Mouse (Mus musculus): ENCODE data around the gene Ticam1. TPM values are rescaled to one million over a fixed set of nuclear protein-coding genes. Genes with fewer than 3 reads are reported as not detected.

Ticam1 gene
- 2.4 and 2.8 TPM in 2 replicates for total RNA-seq (2012; rRNA removed)

DNA sequence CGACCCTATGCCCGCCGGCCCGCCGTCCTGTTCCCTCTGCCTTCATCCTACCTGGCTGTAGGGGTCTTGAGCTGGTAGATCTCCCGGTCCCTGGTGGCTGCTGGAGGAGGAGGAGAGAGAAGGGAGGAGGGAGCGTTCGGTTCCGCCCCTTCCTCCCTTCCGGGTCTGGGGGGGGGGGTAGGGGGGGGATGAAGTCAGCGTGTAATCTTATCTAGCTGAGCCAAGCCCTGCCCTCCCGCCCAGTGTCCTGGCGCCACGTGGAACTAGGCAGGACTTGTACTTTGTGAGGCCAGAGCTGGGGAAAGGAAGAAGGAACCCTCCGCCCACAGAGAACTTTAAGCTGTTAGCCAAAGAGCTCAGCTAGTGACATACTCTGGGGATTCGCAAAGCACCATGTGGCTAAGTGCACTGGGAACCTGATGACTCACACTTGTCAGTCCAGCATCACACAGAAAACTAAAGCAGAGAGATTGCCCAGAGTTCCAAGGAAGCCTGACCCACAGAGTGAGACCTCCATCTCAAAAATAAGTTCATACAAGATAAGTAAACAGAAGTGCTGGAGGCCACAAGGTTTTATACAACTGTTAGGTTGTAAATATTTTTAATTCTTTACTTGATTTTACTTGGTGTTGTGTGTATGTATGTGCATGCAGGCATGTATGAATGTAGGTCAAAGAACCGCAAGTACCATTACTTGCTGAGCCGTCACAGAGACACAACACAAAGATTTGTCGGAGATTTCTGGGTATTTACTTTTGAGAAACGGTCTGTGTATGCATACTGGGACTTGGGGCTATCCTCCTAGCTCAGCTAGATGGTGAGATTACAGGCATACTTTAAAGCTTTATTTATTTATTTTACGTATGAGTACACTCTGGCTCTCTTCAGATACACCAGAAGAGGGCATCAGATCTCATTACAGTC is at the start of gene Ticam1:
Ticam1 (minus strand) TSS at position 144 of the 924 bp plus-strand sequence.
- Histone ChIP-seq H3K9ac (ENCODE audit: insufficient read depth, low read depth, low read length, poor library complexity, severe bottlenecking) (peak within 1 kb of the TSS; percentile 78), H3K4me1 (ENCODE audit: control insufficient read depth in 2 of 2, insufficient read depth in 2 of 2, low read length in 2 of 2, poor library complexity in 1 of 2) (peaks cover 8 to 11% of the 10 kb centered on the region in 2 experiments; a peak in 3 of 4 replicates), H3K36me3 (ENCODE audit: control insufficient read depth, insufficient read depth, low read length, poor library complexity, severe bottlenecking) (peaks cover 20% of the 10 kb centered on the region), H3K4me3 (ENCODE audit: insufficient read depth in 1 of 2, low read depth in 1 of 2, low read length in 2 of 2, poor library complexity in 1 of 2, severe bottlenecking in 1 of 2) (peak within 1 kb of the TSS; percentile 73 to 82), H3K27ac (ENCODE audit: insufficient read depth, low read depth, low read length, poor library complexity, severe bottlenecking) (peak within 1 kb of the TSS; percentile 52), H3K9me3 (ENCODE audit: control insufficient read depth, insufficient read depth, low read depth, low read length) (no peaks in the 10 kb centered on the region)
- in situ Hi-C loops (cut with MboI; ENCODE audit: low sequenced_read_pairs in 2 of 2, unreplicated experiment in 2 of 2) = no loop called here
- TF ChIP-seq CHD2 (IDR thresholded peaks at IDR 0.05; ENCODE audit: low read depth, low read length) = no peak
- TF ChIP-seq ZNF384 (IDR thresholded peaks at IDR 0.05; ENCODE audit: low read depth, low read length) = no peak
- TF ChIP-seq ZC3H11A (IDR thresholded peaks at IDR 0.05; ENCODE audit: borderline replicate concordance, low read depth, low read length) = no peak
- no peak for TF ChIP-seq MAFK (IDR thresholded peaks at IDR 0.05; ENCODE audit: insufficient read depth, low read depth, low read length)
- no peak for TF ChIP-seq HCFC1 (IDR thresholded peaks at IDR 0.05; ENCODE audit: borderline replicate concordance, insufficient read depth, low read length)
- peak; percentile 83 for DNase-seq (ENCODE audit: low read depth, low spot score)

DNA sequence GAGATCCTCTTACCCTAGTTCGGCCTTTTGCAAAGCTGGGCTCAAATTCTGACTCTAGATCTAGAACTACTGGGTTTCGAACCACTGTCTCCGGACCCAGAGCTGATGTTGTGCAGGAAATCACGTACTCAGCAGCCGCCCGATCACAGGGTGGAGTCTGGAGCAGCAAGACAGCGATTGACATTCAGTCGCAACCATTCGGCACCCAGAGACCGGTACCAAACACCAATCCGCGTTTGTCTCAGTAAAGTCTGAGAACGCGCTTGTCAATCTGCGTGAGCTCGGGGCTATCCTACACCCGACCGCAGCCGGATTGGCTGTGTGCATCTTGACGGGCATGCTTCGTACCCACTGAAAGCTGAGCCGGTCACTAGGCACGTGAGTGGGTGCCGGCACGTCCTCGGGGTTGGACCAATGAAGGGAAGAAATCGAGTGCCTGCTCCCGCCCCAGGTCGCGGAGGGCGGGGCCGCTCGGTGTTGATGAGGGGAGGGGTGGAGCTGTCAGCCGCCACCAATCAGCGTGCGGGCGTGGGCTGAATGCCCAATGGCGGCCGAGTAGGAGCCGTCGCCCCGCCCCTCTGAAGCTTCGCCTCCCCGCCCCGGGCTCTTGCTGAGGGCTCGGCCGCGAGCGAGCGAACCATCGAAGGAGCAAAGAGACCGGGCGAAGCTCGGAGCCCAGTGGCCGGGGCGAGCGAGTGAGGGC is 49.0 kb upstream of the Ticam1 start, which contains the start of gene Kdm4b:
Kdm4b (plus strand) TSS at position 613 of the 703 bp plus-strand sequence.
- H3K27ac ChIP-seq (ENCODE audit: insufficient read depth, low read depth, low read length, poor library complexity, severe bottlenecking) = peak within 1 kb of the TSS; percentile 62
- peak; percentile 91 for TF ChIP-seq CHD2 (IDR thresholded peaks at IDR 0.05; ENCODE audit: low read depth, low read length)
- TF ChIP-seq ZNF384 (IDR thresholded peaks at IDR 0.05; ENCODE audit: low read depth, low read length) = no peak
- H3K9ac ChIP-seq (ENCODE audit: insufficient read depth, low read depth, low read length, poor library complexity, severe bottlenecking) = peak within 1 kb of the TSS; percentile 94
- H3K4me3 ChIP-seq (ENCODE audit: insufficient read depth in 1 of 2, low read depth in 1 of 2, low read length in 2 of 2, poor library complexity in 1 of 2, severe bottlenecking in 1 of 2) = peak within 1 kb of the TSS; percentile 68 to 94
- in situ Hi-C loops (cut with MboI; ENCODE audit: low sequenced_read_pairs in 2 of 2, unreplicated experiment in 2 of 2) = no loop called here
- peaks cover 22% of the 10 kb centered on the region for H3K36me3 ChIP-seq (ENCODE audit: control insufficient read depth, insufficient read depth, low read length, poor library complexity, severe bottlenecking)
- peak; percentile 98 for DNase-seq (ENCODE audit: low read depth, low spot score)
- no peaks in the 10 kb centered on the region for H3K9me3 ChIP-seq (ENCODE audit: control insufficient read depth, insufficient read depth, low read depth, low read length)
- H3K4me1 ChIP-seq (ENCODE audit: control insufficient read depth in 2 of 2, insufficient read depth in 2 of 2, low read length in 2 of 2, poor library complexity in 1 of 2) = peaks cover 1 to 10% of the 10 kb centered on the region in 2 experiments; a peak in 2 of 4 replicates

DNA sequence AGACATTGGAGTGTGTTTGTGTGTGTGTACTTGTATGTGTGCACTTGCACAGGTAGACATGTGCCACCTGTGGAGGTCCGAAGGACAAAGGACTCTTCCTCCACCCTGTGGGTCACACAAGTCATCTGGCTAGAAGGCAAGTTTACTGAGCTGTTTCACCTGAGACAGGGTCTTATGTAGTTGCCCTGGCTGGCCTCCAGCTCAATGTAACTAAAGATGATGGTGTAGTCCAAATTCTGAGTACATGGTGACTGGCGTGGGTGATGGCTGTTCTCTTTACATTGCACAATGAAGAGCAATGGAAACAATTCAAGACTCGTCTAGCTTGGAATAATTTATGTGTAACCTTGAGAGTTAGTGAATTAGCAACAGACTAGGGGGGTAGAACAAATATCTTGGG is 47.8 kb upstream of the Ticam1 start:
- H3K9me3 ChIP-seq (ENCODE audit: control insufficient read depth, insufficient read depth, low read depth, low read length) = no peaks in the 10 kb centered on the region

DNA sequence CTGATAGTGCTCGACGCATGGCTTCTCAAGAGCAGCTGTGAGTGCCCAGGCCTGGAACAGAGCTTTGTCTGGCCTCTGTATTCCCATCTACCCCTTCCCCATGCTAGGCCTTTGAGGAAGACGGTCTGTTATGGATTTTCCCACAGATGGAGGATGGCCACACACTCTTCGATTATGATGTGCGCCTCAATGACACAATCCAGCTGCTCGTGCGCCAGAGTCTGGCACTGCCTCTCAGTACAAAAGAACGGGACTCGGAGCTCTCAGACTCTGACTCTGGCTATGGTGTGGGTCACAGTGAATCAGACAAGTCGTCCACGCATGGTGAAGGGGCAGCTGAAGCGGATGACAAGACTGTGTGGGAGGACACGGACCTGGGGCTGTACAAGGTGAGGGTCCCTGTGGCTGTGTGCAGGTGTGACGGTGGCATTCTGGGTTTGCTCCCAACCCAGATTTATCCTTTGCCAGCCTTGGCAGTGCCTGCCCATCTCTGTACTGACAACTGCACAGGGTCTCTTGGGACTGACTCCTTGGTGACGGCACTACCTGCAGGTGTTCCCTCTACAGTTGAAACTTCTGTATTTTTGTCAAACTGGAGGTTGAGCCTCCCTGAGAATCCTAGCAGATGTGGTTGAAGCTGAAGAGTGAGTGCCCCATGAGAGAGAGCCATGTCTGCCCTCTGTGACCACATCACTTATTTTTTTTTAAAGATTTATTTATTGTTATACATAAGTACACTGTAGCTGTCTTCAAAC is 32.8 kb upstream of the Ticam1 start:
- Histone ChIP-seq H3K36me3 (ENCODE audit: control insufficient read depth, insufficient read depth, low read length, poor library complexity, severe bottlenecking) (peaks cover 94% of the 10 kb centered on the region), H3K4me1 (ENCODE audit: control insufficient read depth in 2 of 2, insufficient read depth in 2 of 2, low read length in 2 of 2, poor library complexity in 1 of 2) (peaks cover 2 to 17% of the 10 kb centered on the region in 2 experiments; a peak in 3 of 4 replicates), H3K9ac (ENCODE audit: insufficient read depth, low read depth, low read length, poor library complexity, severe bottlenecking) (no peak overlapping the region), H3K4me3 (ENCODE audit: insufficient read depth in 1 of 2, low read depth in 1 of 2, low read length in 2 of 2, poor library complexity in 1 of 2, severe bottlenecking in 1 of 2) (no peak overlapping the region), H3K27ac (ENCODE audit: insufficient read depth, low read depth, low read length, poor library complexity, severe bottlenecking) (no peak overlapping the region), H3K9me3 (ENCODE audit: control insufficient read depth, insufficient read depth, low read depth, low read length) (no peaks in the 10 kb centered on the region)
- no peak for DNase-seq (ENCODE audit: low read depth, low spot score)
- in situ Hi-C loops (cut with MboI; ENCODE audit: low sequenced_read_pairs in 2 of 2, unreplicated experiment in 2 of 2) = no loop called here
- TF ChIP-seq MAFK (IDR thresholded peaks at IDR 0.05; ENCODE audit: insufficient read depth, low read depth, low read length) (no peak), HCFC1 (IDR thresholded peaks at IDR 0.05; ENCODE audit: borderline replicate concordance, insufficient read depth, low read length) (no peak), ZNF384 (IDR thresholded peaks at IDR 0.05; ENCODE audit: low read depth, low read length) (no peak), ZC3H11A (IDR thresholded peaks at IDR 0.05; ENCODE audit: borderline replicate concordance, low read depth, low read length) (no peak), CHD2 (IDR thresholded peaks at IDR 0.05; ENCODE audit: low read depth, low read length) (no peak)

More for the DNA sequence above, 47.8 kb upstream of the Ticam1 start:
- TF ChIP-seq CHD2 (IDR thresholded peaks at IDR 0.05; ENCODE audit: low read depth, low read length) (no peak), ZNF384 (IDR thresholded peaks at IDR 0.05; ENCODE audit: low read depth, low read length) (no peak), MAFK (IDR thresholded peaks at IDR 0.05; ENCODE audit: insufficient read depth, low read depth, low read length) (no peak), HCFC1 (IDR thresholded peaks at IDR 0.05; ENCODE audit: borderline replicate concordance, insufficient read depth, low read length) (no peak), ZC3H11A (IDR thresholded peaks at IDR 0.05; ENCODE audit: borderline replicate concordance, low read depth, low read length) (no peak)
- peaks cover 1 to 10% of the 10 kb centered on the region in 2 experiments; a peak in 2 of 4 replicates for H3K4me1 ChIP-seq (ENCODE audit: control insufficient read depth in 2 of 2, insufficient read depth in 2 of 2, low read length in 2 of 2, poor library complexity in 1 of 2)
- H3K4me3 ChIP-seq (ENCODE audit: insufficient read depth in 1 of 2, low read depth in 1 of 2, low read length in 2 of 2, poor library complexity in 1 of 2, severe bottlenecking in 1 of 2) = no peak overlapping the region
- in situ Hi-C loops (cut with MboI; ENCODE audit: low sequenced_read_pairs in 2 of 2, unreplicated experiment in 2 of 2) = no loop called here
- peaks cover 34% of the 10 kb centered on the region for H3K36me3 ChIP-seq (ENCODE audit: control insufficient read depth, insufficient read depth, low read length, poor library complexity, severe bottlenecking)
- no peak overlapping the region for H3K9ac ChIP-seq (ENCODE audit: insufficient read depth, low read depth, low read length, poor library complexity, severe bottlenecking)
- no peak for DNase-seq (ENCODE audit: low read depth, low spot score)
- H3K27ac ChIP-seq (ENCODE audit: insufficient read depth, low read depth, low read length, poor library complexity, severe bottlenecking) = no peak overlapping the region

All from ES-E14 (cell line).